Mouse (Mus musculus): ENCODE measurements around the gene Pcdh7.

DNA sequence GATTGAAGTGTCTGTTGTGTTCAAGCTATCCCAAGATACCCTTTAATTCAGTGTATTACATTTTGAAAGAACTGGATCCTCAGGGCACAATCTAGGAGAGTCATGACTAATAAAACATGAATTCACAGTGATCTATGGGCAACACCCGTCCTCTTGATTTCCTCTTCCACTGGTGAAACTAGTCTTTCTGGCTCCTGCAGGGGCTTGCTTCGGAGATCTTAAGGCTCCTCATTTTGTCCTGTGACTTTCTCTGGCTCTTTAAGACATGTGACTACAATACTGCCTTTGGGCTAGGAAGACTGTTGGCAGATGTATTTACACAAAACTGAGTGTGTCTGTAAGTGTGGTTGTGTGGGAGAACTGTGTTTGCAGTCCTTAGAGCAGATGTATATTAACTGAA is 225.4 kb downstream of the Pcdh7 start:
- TF ChIP-seq POLR2A (IDR thresholded peaks at IDR 0.05; ENCODE audit: insufficient read depth, low read depth, low read length): no peak
- TF ChIP-seq CTCF (IDR thresholded peaks at IDR 0.05; ENCODE audit: insufficient read depth, low read depth, low read length): no peak
